Mouse (Mus musculus) C2C12 (cell line): Measurements from ENCODE around the gene Iars2. TPM values are rescaled to one million over a fixed set of nuclear protein-coding genes. Genes with fewer than 3 reads are reported as not detected.

ENCODE experiments used
- H3K27me3 ChIP-seq: one replicate; pipeline ENCODE4 v1.6.1; 2011; ENCODE audit not compliant: control insufficient read depth, insufficient read depth, insufficient read length
- H3K36me3 ChIP-seq: one replicate; pipeline ENCODE4 v1.6.1; 2011; ENCODE audit not compliant: control insufficient read depth, insufficient read depth
- H3K4me3 ChIP-seq: one replicate; pipeline ENCODE4 v1.5.1; 2011; ENCODE audit warnings: mild to moderate bottlenecking, control low read depth; ENCODE audit not compliant: poor library complexity, insufficient read depth, severe bottlenecking
- H3K79me2 ChIP-seq: one replicate; pipeline ENCODE4 v1.6.1; 2011; ENCODE audit not compliant: control insufficient read depth, insufficient read depth
- H3K79me3 ChIP-seq: one replicate; pipeline ENCODE4 v1.6.1; 2011; ENCODE audit warnings: low read depth, control low read depth
- H3ac ChIP-seq: one replicate; pipeline ENCODE3; 2011; ENCODE audit warnings: low read depth; ENCODE audit not compliant: control insufficient read depth, insufficient read length
- CEBPB ChIP-seq: IDR thresholded peaks from one replicate; pipeline ENCODE4 v1.6.1; 2011; ENCODE audit warnings: low read depth, mild to moderate bottlenecking, control low read depth, moderate library complexity
- CTCF ChIP-seq: IDR thresholded peaks from one replicate; pipeline ENCODE4 v1.5.1; 2011; ENCODE audit not compliant: control insufficient read depth, insufficient read depth, insufficient read length
- FOSL1 ChIP-seq: IDR thresholded peaks from one replicate; pipeline ENCODE4 v1.8.0; 2011; ENCODE audit warnings: mild to moderate bottlenecking, low read length; ENCODE audit not compliant: poor library complexity, insufficient read depth, severe bottlenecking
- MAX ChIP-seq: IDR thresholded peaks from one replicate; pipeline ENCODE4 v1.6.1; 2011; ENCODE audit warnings: mild to moderate bottlenecking, control low read depth
- MYOD1 ChIP-seq: IDR thresholded peaks from one replicate; pipeline ENCODE4 v1.6.1; 2011; ENCODE audit warnings: low read depth; ENCODE audit not compliant: control insufficient read depth, insufficient read length
- MYOG ChIP-seq: IDR thresholded peaks from one replicate; pipeline ENCODE4 v1.6.1; 2011; ENCODE audit not compliant: control insufficient read depth, insufficient read length; ENCODE audit errors: extremely low read depth
- USF1 ChIP-seq: IDR thresholded peaks from one replicate; pipeline ENCODE4 v1.6.1; 2011; ENCODE audit warnings: low read depth, mild to moderate bottlenecking, control low read depth, moderate library complexity
- polyA plus RNA-seq: library from polyadenylated mRNA; unstranded; fragments of >200 nt; fragmentation: generic; extraction: Trizol; gene quantifications from one replicate; pipeline ENCODE4 v1.2.1, GENCODE M21; 2012; ENCODE audit warnings: missing spikeins

The Iars2 gene
- polyA plus RNA-seq, 1 experiment = 18.4 TPM

DNA sequence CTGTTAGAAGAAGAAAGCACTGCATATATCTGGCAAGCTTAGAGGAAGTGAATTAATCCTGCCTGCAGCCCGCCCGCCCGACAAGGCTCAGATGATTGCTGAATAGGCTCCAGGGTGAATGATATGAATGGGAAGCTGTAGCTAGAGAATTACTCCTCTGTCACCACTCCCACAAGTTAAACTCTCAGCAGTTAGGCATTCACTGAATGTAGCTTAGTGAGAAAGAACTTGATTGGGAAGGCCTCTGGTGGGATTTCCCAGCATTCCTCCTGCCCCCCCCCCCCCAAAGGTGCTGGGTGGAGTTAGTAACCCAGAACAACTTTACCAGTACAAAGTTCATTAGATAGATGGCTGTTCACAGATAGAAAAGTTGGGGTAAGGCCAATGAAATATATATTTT lies 7.3 kb upstream of the Iars2 start:
- TF ChIP-seq MAX (no peak), MYOG (no peak), FOSL1 (no peak), CEBPB (no peak), CTCF (no peak), MYOD1 (no peak), USF1 (no peak)
- Histone ChIP-seq H3K36me3 (peaks cover 8% of the 10 kb centered on the region), H3K4me3 (no peak overlapping the region), H3K79me2 (peaks cover 41% of the 10 kb centered on the region), H3K79me3 (peaks cover 34% of the 10 kb centered on the region), H3ac (no peak overlapping the region), H3K27me3 (no peaks in the 10 kb centered on the region)

DNA sequence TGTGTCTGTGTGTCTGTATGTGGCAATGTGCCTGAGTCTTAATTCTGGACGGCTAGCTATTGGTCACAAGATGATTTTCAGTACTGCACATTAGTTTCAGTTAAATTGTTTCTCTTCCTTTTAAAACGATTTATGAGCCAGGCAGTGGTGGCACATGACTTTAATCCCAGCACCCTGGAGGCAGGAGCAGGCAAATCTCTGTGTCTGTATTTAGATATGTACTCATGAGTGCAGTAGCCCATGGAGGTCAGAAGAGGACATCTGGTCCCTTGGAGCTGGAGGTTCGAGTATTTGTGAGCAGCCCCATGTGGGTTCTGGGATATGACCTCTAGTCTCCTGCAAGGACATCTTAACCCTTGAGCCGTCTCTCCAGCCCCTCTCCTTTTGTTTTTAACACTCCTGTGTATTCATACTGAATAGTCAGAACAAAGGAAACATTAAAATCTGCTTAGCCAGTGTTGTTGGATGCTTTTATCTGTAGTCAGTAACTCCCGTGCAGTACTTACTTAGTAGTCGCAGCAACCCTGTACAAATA lies 6.1 kb upstream of the Iars2 start:
- H3K79me2 ChIP-seq = peaks cover 41% of the 10 kb centered on the region
- H3K79me3 ChIP-seq = peaks cover 34% of the 10 kb centered on the region
- H3K27me3 ChIP-seq = no peaks in the 10 kb centered on the region
- H3ac ChIP-seq = no peak overlapping the region
- H3K4me3 ChIP-seq = no peak overlapping the region
- H3K36me3 ChIP-seq = peaks cover 3% of the 10 kb centered on the region
- no peak for TF ChIP-seq CEBPB
- no peak for TF ChIP-seq USF1
- TF ChIP-seq MYOD1 = no peak
- no peak for TF ChIP-seq CTCF
- no peak for TF ChIP-seq MYOG
- no peak for TF ChIP-seq FOSL1
- no peak for TF ChIP-seq MAX

DNA sequence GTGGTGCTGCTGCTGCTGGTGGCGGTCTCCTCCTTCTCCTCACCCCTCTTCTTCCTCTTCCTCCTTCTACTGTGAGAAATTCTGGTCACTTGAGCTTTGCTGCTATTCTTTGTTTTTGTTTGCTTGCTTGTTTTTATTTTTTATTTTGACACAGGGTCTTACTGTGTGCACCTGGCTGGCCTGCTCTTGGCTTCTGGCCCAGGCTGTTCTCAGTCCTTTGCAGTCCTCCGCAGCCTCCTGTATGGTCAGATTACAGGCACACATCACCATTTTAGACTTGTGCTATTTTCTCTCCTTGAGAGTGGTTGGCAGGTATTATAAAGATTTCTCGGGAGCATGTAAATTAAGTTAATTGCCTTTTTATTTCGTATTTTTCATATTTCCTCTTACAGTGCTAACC lies 4.9 kb upstream of the Iars2 start:
- peaks cover 41% of the 10 kb centered on the region for H3K79me2 ChIP-seq

DNA sequence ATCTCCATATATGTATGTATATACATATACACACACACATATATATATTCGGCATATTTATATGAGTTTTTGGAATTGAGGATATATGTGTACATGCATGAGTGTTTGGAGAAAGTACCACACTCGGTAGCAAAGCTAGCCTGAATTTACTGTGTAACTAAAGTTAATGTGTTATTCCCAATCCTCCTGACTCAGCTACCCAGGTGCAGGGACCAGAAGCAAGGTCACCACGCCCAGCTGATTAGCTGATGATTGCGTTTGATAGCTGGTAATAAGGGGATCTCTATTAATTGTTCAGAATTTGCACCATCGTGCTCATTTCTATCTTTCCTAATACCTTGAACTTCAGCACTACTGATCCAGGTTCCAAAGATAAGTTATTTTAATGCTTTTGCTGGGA lies 4.5 kb upstream of the Iars2 start:
- Histone ChIP-seq H3K79me3 (peaks cover 34% of the 10 kb centered on the region), H3K36me3 (peaks cover 3% of the 10 kb centered on the region), H3ac (no peak overlapping the region), H3K4me3 (no peak overlapping the region), H3K79me2 (peaks cover 44% of the 10 kb centered on the region), H3K27me3 (no peaks in the 10 kb centered on the region)
- TF ChIP-seq MYOD1 (no peak), MYOG (no peak), USF1 (no peak)

More for the DNA sequence above, 4.9 kb upstream of the Iars2 start:
- Histone ChIP-seq H3K4me3 (no peak overlapping the region), H3K36me3 (peaks cover 3% of the 10 kb centered on the region), H3ac (no peak overlapping the region), H3K27me3 (no peaks in the 10 kb centered on the region), H3K79me3 (peaks cover 34% of the 10 kb centered on the region)
- no peak for TF ChIP-seq MYOG
- no peak for TF ChIP-seq USF1
- TF ChIP-seq CTCF = no peak
- TF ChIP-seq FOSL1 = no peak
- TF ChIP-seq MAX = no peak
- TF ChIP-seq MYOD1 = no peak
- TF ChIP-seq CEBPB = no peak

DNA sequence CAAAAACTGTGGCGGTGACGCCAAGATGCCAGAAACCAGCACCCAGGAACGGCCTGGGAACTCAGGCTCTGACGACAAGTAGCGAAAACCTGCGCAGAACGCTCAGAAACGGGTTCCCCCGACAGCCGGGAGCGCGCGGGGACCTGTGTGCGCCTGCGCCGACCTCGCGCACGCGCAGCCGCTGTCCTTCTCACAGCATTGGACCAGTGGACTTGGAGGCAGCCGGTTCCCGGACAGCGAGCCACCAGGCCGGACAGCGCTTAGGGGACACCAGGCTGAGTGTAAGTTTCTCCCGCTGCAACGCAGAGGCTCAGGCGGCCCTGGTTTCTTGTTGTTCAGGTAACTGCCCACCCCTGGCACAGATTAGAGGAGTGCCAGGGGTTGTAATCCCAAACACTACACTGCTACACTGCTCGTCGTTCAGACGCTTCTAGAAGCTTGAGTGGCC lies 2.8 kb upstream of the Iars2 start, which contains the start of gene Bpnt1:
Gene Bpnt1, plus strand, starts transcription at position 167 of the 448 bp plus-strand sequence.
- H3ac ChIP-seq = peak within 1 kb of the TSS; percentile 86
- TF ChIP-seq CTCF (no peak), USF1 (no peak), MAX (no peak), MYOD1 (no peak), MYOG (no peak), CEBPB (no peak), FOSL1 (no peak)
- H3K4me3 ChIP-seq = peak within 1 kb of the TSS; percentile 59
- H3K36me3 ChIP-seq = peaks cover 6% of the 10 kb centered on the region
- H3K27me3 ChIP-seq = no peaks in the 10 kb centered on the region
- H3K79me2 ChIP-seq = peaks cover 55% of the 10 kb centered on the region
- peaks cover 35% of the 10 kb centered on the region for H3K79me3 ChIP-seq

DNA sequence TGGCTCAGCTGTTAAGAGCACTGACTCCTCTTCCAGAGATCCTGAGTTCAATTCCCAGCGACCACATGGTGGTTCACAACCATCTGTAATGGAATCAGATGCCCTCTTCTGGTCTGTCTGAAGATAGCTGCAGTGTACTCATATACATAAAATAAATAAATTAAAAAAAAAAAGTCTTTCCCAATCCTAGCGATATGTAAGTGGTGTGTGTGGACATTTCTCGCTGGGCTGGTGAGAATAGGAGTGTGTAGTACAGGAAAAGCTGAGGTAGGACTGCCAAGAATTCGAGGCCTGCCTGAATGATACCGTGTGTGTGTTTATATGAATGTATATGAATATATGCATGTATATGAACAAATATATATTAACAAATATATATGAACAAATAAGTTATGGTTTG lies 2.2 kb upstream of the Iars2 start:
- peaks cover 13% of the 10 kb centered on the region for H3K36me3 ChIP-seq
- peaks cover 55% of the 10 kb centered on the region for H3K79me2 ChIP-seq
- H3K4me3 ChIP-seq = no peak overlapping the region
- no peak overlapping the region for H3ac ChIP-seq
- no peak for TF ChIP-seq CTCF
- no peak for TF ChIP-seq CEBPB
- TF ChIP-seq FOSL1 = no peak
- no peak for TF ChIP-seq MYOD1
- no peak for TF ChIP-seq MYOG
- no peak for TF ChIP-seq USF1
- no peak for TF ChIP-seq MAX
- H3K79me3 ChIP-seq = peaks cover 32% of the 10 kb centered on the region
- no peaks in the 10 kb centered on the region for H3K27me3 ChIP-seq
